Mouse (Mus musculus) kidney, embryonic 15.5 days (tissue): ENCODE data around the gene 4930544D05Rik. TPM values are rescaled to one million over a fixed set of nuclear protein-coding genes. Genes with fewer than 3 reads are reported as not detected.
A peak's percentile ranks its signal among the peaks of the same experiment; 100 is the strongest.

ENCODE experiments used
- ATAC-seq: fragments of 200-750 bp; cut with Nextera tagmentation; replicated peaks from 2 replicates; pipeline ENCODE4 v1.8.0; 2017; ENCODE audit warnings: moderate TSS enrichment; ENCODE audit not compliant: low FRiP score
- H3K27ac ChIP-seq: fragments of 300-500 bp; sonication (generic); 2 replicates; pipeline ENCODE4 v1.5.1; 2015; ENCODE audit warnings: mild to moderate bottlenecking, inconsistent platforms
- H3K27me3 ChIP-seq: fragments of 300-500 bp; sonication (generic); 2 replicates; pipeline ENCODE4 v1.6.1; 2015; ENCODE audit warnings: inconsistent platforms
- H3K36me3 ChIP-seq: fragments of 300-500 bp; sonication (generic); 2 replicates; pipeline ENCODE4 v1.6.1; 2015; ENCODE audit warnings: inconsistent platforms
- H3K4me1 ChIP-seq: fragments of 300-500 bp; sonication (generic); 2 replicates; pipeline ENCODE4 v1.6.1; 2015; ENCODE audit warnings: inconsistent platforms
- H3K4me2 ChIP-seq: fragments of 300-500 bp; sonication (generic); 2 replicates; pipeline ENCODE4 v1.6.1; 2015; ENCODE audit warnings: moderate library complexity, mild to moderate bottlenecking, inconsistent platforms
- H3K4me3 ChIP-seq: fragments of 300-500 bp; sonication (generic); replicated peaks from 2 replicates; pipeline ENCODE4 v1.5.1; 2015; ENCODE audit warnings: mild to moderate bottlenecking, inconsistent platforms
- H3K9ac ChIP-seq: fragments of 300-500 bp; sonication (generic); 2 replicates; pipeline ENCODE4 v1.6.1; 2015; ENCODE audit warnings: mild to moderate bottlenecking, inconsistent platforms
- H3K9me3 ChIP-seq: fragments of 300-500 bp; sonication (generic); replicated peaks from 2 replicates; pipeline ENCODE4 v1.6.1; 2016; ENCODE audit warnings: inconsistent platforms
- WGBS: fragments of 180-500 bp; shearing (Covaris S2); methylation state at CpG from one replicate; pipeline ENCODE4 v1.1.7; 2015; ENCODE audit warnings: mixed read lengths; 5-methylcytosine and 5-hydroxymethylcytosine counted together
- polyA plus RNA-seq: library from polyadenylated mRNA; unstranded; fragments of >200 nt; fragmentation: Nextera tagmentation; extraction: Ambion mirVana; gene quantifications from 2 replicates; pipeline ENCODE4 v1.2.1, GENCODE M21; 2015

Gene 4930544D05Rik
- polyA plus RNA-seq, 1 experiment from 2014 or later, result not detected

GRCm38 (mm10) chr11:70646259-70646555 is 30.6 kb downstream of the 4930544D05Rik start:
- H3K27ac ChIP-seq, result peak overlapping the region; percentile 93
- H3K27me3 ChIP-seq, result no peaks in the 10 kb centered on the region
- peak overlapping the region; percentile 84 for H3K4me3 ChIP-seq
- H3K9me3 ChIP-seq, result no peaks in the 10 kb centered on the region
- peak overlapping the region; percentile 82 for H3K4me2 ChIP-seq
- peak overlapping the region; percentile 76 for H3K9ac ChIP-seq
- 10% methylated on average over 3 of the region's 3 CpGs for WGBS
- no peak for ATAC-seq
- H3K36me3 ChIP-seq, result peaks cover 64% of the 10 kb centered on the region
- peaks cover 48% of the 10 kb centered on the region for H3K4me1 ChIP-seq

- Histone ChIP-seq H3K36me3 (peaks cover 72% of the 10 kb centered on the region), H3K4me2 (peak within 1 kb of the TSS; percentile 96), H3K4me1 (peaks cover 55% of the 10 kb centered on the region), H3K27me3 (no peaks in the 10 kb centered on the region), H3K27ac (peak within 1 kb of the TSS; percentile 99), H3K4me3 (peak within 1 kb of the TSS; percentile 84), H3K9me3 (no peaks in the 10 kb centered on the region), H3K9ac (peak within 1 kb of the TSS; percentile 87)
- peak; percentile 92 for ATAC-seq
- under 1% methylated on average over 63 of the region's 63 CpGs for WGBS
Measured at GRCm38 (mm10) chr11:70646691-70647650, 31.3 kb downstream of the 4930544D05Rik start, which contains the start of the genes Rnf167 and Slc25a11. TSS of gene Rnf167 (plus strand) at chr11:70647235. TSS of gene Slc25a11 (minus strand) at chr11:70647479.

GRCm38 (mm10) chr11:70647716-70648420 is 32.2 kb downstream of the 4930544D05Rik start:
- Histone ChIP-seq H3K4me3 (peak overlapping the region; percentile 84), H3K9ac (peak overlapping the region; percentile 87), H3K9me3 (no peaks in the 10 kb centered on the region), H3K36me3 (peaks cover 77% of the 10 kb centered on the region), H3K27ac (peak overlapping the region; percentile 99), H3K4me1 (peaks cover 64% of the 10 kb centered on the region), H3K27me3 (no peaks in the 10 kb centered on the region), H3K4me2 (peak overlapping the region; percentile 96)
- 3% methylated on average over 28 of the region's 28 CpGs for WGBS
- peak; percentile 17; the same call in 1 of the 2 replicates for ATAC-seq

- Histone ChIP-seq H3K9me3 (no peaks in the 10 kb centered on the region), H3K9ac (peak overlapping the region; percentile 87), H3K4me1 (peaks cover 66% of the 10 kb centered on the region), H3K36me3 (peaks cover 74% of the 10 kb centered on the region), H3K4me2 (peak overlapping the region; percentile 96), H3K27ac (peak overlapping the region; percentile 99; the same call in 1 of the 2 replicates), H3K27me3 (no peaks in the 10 kb centered on the region), H3K4me3 (peak overlapping the region; percentile 84)
- WGBS, result 80% methylated on average over 4 of the region's 4 CpGs
- ATAC-seq, result no peak
Measured at GRCm38 (mm10) chr11:70648512-70648911, 32.9 kb downstream of the 4930544D05Rik start.

GRCm38 (mm10) chr11:70649185-70649734 is 33.6 kb downstream of the 4930544D05Rik start:
- Histone ChIP-seq H3K27ac (no peak overlapping the region), H3K4me2 (peak overlapping the region; percentile 96), H3K9me3 (no peaks in the 10 kb centered on the region), H3K4me1 (peaks cover 66% of the 10 kb centered on the region), H3K36me3 (peaks cover 67% of the 10 kb centered on the region), H3K9ac (peak overlapping the region; percentile 87; the same call in 1 of the 2 replicates), H3K27me3 (no peaks in the 10 kb centered on the region), H3K4me3 (peak overlapping the region; percentile 84)
- no peak for ATAC-seq
- WGBS, result 71% methylated on average over 8 of the region's 8 CpGs

GRCm38 (mm10) chr11:70650322-70651175 is 34.9 kb downstream of the 4930544D05Rik start:
- peak overlapping the region; percentile 35; the same call in 1 of the 2 replicates for H3K27ac ChIP-seq
- no peaks in the 10 kb centered on the region for H3K27me3 ChIP-seq
- peak overlapping the region; percentile 4; the same call in 1 of the 2 replicates for H3K4me3 ChIP-seq
- H3K9ac ChIP-seq, result no peak overlapping the region
- H3K4me1 ChIP-seq, result peaks cover 65% of the 10 kb centered on the region
- ATAC-seq, result no peak
- peaks cover 54% of the 10 kb centered on the region for H3K36me3 ChIP-seq
- WGBS, result 71% methylated on average over 12 of the region's 12 CpGs
- H3K9me3 ChIP-seq, result no peaks in the 10 kb centered on the region
- H3K4me2 ChIP-seq, result peak overlapping the region; percentile 95; the same call in 1 of the 2 replicates

- H3K27ac ChIP-seq, result no peak overlapping the region
- H3K9me3 ChIP-seq, result no peaks in the 10 kb centered on the region
- no peak for ATAC-seq
- WGBS, result 83% methylated on average over 2 of the region's 2 CpGs
- peak overlapping the region; percentile 95 for H3K4me2 ChIP-seq
- peaks cover 51% of the 10 kb centered on the region for H3K36me3 ChIP-seq
- 0 out of 2 replicates have a peak overlapping the region, but pooled peaks have one; percentile 2 for H3K4me3 ChIP-seq
- peaks cover 65% of the 10 kb centered on the region for H3K4me1 ChIP-seq
- no peaks in the 10 kb centered on the region for H3K27me3 ChIP-seq
- H3K9ac ChIP-seq, result no peak overlapping the region
Measured at GRCm38 (mm10) chr11:70651391-70651790, 35.7 kb downstream of the 4930544D05Rik start.

GRCm38 (mm10) chr11:70652029-70652883 is 36.6 kb downstream of the 4930544D05Rik start:
- 47% methylated on average over 12 of the region's 12 CpGs for WGBS
- H3K9ac ChIP-seq, result peak overlapping the region; percentile 99
- H3K4me2 ChIP-seq, result peak overlapping the region; percentile 95
- no peaks in the 10 kb centered on the region for H3K9me3 ChIP-seq
- peak overlapping the region; percentile 99 for H3K27ac ChIP-seq
- H3K36me3 ChIP-seq, result peaks cover 51% of the 10 kb centered on the region
- H3K27me3 ChIP-seq, result no peaks in the 10 kb centered on the region
- ATAC-seq, result no peak
- peaks cover 73% of the 10 kb centered on the region for H3K4me1 ChIP-seq
- H3K4me3 ChIP-seq, result peak overlapping the region; percentile 100

GRCm38 (mm10) chr11:70652884-70653344 is 37.3 kb downstream of the 4930544D05Rik start:
- Histone ChIP-seq H3K27me3 (no peaks in the 10 kb centered on the region), H3K9me3 (no peaks in the 10 kb centered on the region), H3K9ac (peak overlapping the region; percentile 99), H3K4me2 (peak overlapping the region; percentile 95), H3K36me3 (peaks cover 51% of the 10 kb centered on the region), H3K27ac (peak overlapping the region; percentile 99), H3K4me3 (peak overlapping the region; percentile 100), H3K4me1 (peaks cover 76% of the 10 kb centered on the region)
- 33% methylated on average over 6 of the region's 6 CpGs for WGBS
- no peak for ATAC-seq
